Mouse (Mus musculus) brown adipose tissue, adult 24 weeks (tissue): Measurements from ENCODE around the gene Fam205a1. TPM values are rescaled to one million over a fixed set of nuclear protein-coding genes. Genes with fewer than 3 reads are reported as not detected.
"Not testable (repeated sequence)": the region's sequence is repeated elsewhere in the genome, so short reads cannot be mapped to it uniquely, and the experiment has no call there.

ENCODE experiments used
- H3K27ac ChIP-seq: fragments of 200-500 bp; replicated peaks from 2 replicates; pipeline ENCODE4 v1.5.1; 2012; ENCODE audit warnings: low read depth, mild to moderate bottlenecking, low read length
- H3K4me1 ChIP-seq: fragments of 200-500 bp; 2 replicates; pipeline ENCODE4 v1.6.1; 2012; ENCODE audit warnings: low read length, mixed read lengths; ENCODE audit not compliant: control insufficient read depth, insufficient read depth, insufficient read length
- H3K4me3 ChIP-seq: fragments of 200-500 bp; 2 replicates; pipeline ENCODE4 v1.5.1; 2012; ENCODE audit warnings: low read depth, mild to moderate bottlenecking, low read length, moderate library complexity; ENCODE audit not compliant: insufficient read depth
- polyA plus RNA-seq: library from polyadenylated mRNA; stranded (reverse); fragments of >200 nt; gene quantifications from 2 replicates; pipeline ENCODE4 v1.2.4, GENCODE M21; 2012; ENCODE audit not compliant: missing spikeins, insufficient read depth, insufficient read length

Fam205a1 gene
- polyA plus RNA-seq, 1 experiment: not detected

GRCm38 (mm10) chr4:42872151-42872550, 18.5 kb upstream of the Fam205a1 start:
- no peaks in the 10 kb centered on the region for H3K4me1 ChIP-seq
- no peak overlapping the region for H3K27ac ChIP-seq
- H3K4me3 ChIP-seq: no peak overlapping the region

GRCm38 (mm10) chr4:42870748-42871147, 17.1 kb upstream of the Fam205a1 start:
- Histone ChIP-seq H3K4me1 (no peaks in the 10 kb centered on the region), H3K27ac (no peak overlapping the region), H3K4me3 (no peak overlapping the region)

GRCm38 (mm10) chr4:42868193-42868592, 14.5 kb upstream of the Fam205a1 start:
- Histone ChIP-seq H3K27ac (no peak overlapping the region), H3K4me3 (no peak overlapping the region), H3K4me1 (no peaks in the 10 kb centered on the region)

- no peaks in the 10 kb centered on the region for H3K4me1 ChIP-seq
- no peak overlapping the region for H3K4me3 ChIP-seq
- no peak overlapping the region for H3K27ac ChIP-seq
Measured at GRCm38 (mm10) chr4:42867390-42867789, 13.7 kb upstream of the Fam205a1 start.

GRCm38 (mm10) chr4:42863487-42863886, 9.8 kb upstream of the Fam205a1 start:
- H3K27ac ChIP-seq, H3K4me1 ChIP-seq, H3K4me3 ChIP-seq: not testable (repeated sequence)

GRCm38 (mm10) chr4:42860483-42860882, 6.8 kb upstream of the Fam205a1 start:
- H3K27ac ChIP-seq, H3K4me3 ChIP-seq, H3K4me1 ChIP-seq: not testable (repeated sequence)

GRCm38 (mm10) chr4:42856671-42857070, 3.0 kb upstream of the Fam205a1 start, which contains the start of gene Gm12394:
Gene Gm12394 (minus strand): TSS chr4:42856771.
- H3K4me3 ChIP-seq, H3K27ac ChIP-seq, H3K4me1 ChIP-seq: not testable (repeated sequence)

Other genes with a start within 250 kb of the Fam205a1 start
- gene Gm10591, start 241.7 kb downstream of the Fam205a1 start, polyA plus RNA-seq: not detected in 2 replicates
- gene Gm2564, start 224.2 kb downstream of the Fam205a1 start, polyA plus RNA-seq: 3.0 TPM in 1 of 2 replicates, not detected in the other
- gene Ccl27b, start 198.6 kb downstream of the Fam205a1 start, polyA plus RNA-seq: not detected in 2 replicates
- not detected in 2 replicates for gene Il11ra2, start 192.0 kb downstream of the Fam205a1 start, polyA plus RNA-seq
- gene 4930578G10Rik, start 118.3 kb downstream of the Fam205a1 start, polyA plus RNA-seq: not detected in 2 replicates
- not detected in 2 replicates for gene Ccl19, start 97.3 kb downstream of the Fam205a1 start, polyA plus RNA-seq
- 6.6 and 36.9 TPM in 2 replicates for gene Ccl21a, start 79.9 kb downstream of the Fam205a1 start, polyA plus RNA-seq
- gene Gm12394, start 2.9 kb upstream of the Fam205a1 start, polyA plus RNA-seq: not detected in 2 replicates
- gene Fam205c, start 20.3 kb upstream of the Fam205a1 start, polyA plus RNA-seq: not detected in 2 replicates
- not detected in 2 replicates for gene Phf24, start 62.8 kb upstream of the Fam205a1 start, polyA plus RNA-seq
- 5.4 and 5.8 TPM in 2 replicates for gene Dnajb5, start 95.9 kb upstream of the Fam205a1 start, polyA plus RNA-seq
- gene 1700022I11Rik, start 115.7 kb upstream of the Fam205a1 start, polyA plus RNA-seq: not detected in 2 replicates
- 139 and 156 TPM in 2 replicates for gene Vcp, start 146.6 kb upstream of the Fam205a1 start, polyA plus RNA-seq
- 2.5 and 6.4 TPM in 2 replicates for gene Fancg, start 156.6 kb upstream of the Fam205a1 start, polyA plus RNA-seq
- 11.1 and 12.4 TPM in 2 replicates for gene Pigo, start 171.9 kb upstream of the Fam205a1 start, polyA plus RNA-seq
- gene Stoml2, start 177.8 kb upstream of the Fam205a1 start, polyA plus RNA-seq: 158 and 191 TPM in 2 replicates
- 10.0 and 21.9 TPM in 2 replicates for gene Fam214b, start 192.3 kb upstream of the Fam205a1 start, polyA plus RNA-seq
- 1.4 and 4.5 TPM in 2 replicates for gene Unc13b, start 205.1 kb upstream of the Fam205a1 start, polyA plus RNA-seq